Mouse (Mus musculus): ENCODE data around the gene Sprr2f. TPM values are rescaled to one million over a fixed set of nuclear protein-coding genes. Genes with fewer than 3 reads are reported as not detected.

Sprr2f gene
- total RNA-seq (2014; fragmentation: Nextera tagmentation) (not detected in 2 replicates), total RNA-seq (2017) (not detected in 2 replicates)

GRCm38 (mm10) chr3:92364887-92365286, at the start of gene Sprr2f:
Gene Sprr2f (plus strand): TSS chr3:92365187.
- no peak for ATAC-seq (replicated peaks; ENCODE audit: low FRiP score, low TSS enrichment, poor library complexity, severe bottlenecking)

- ATAC-seq (replicated peaks; ENCODE audit: low FRiP score, low TSS enrichment, poor library complexity, severe bottlenecking) = no peak
Observed at GRCm38 (mm10) chr3:92316320-92316719, 48.7 kb upstream of the Sprr2f start, which contains the start of gene Sprr2b. Gene Sprr2b (plus strand): TSS chr3:92316620.

GRCm38 (mm10) chr3:92317384-92317783, 47.6 kb upstream of the Sprr2f start:
- no peak for ATAC-seq (replicated peaks; ENCODE audit: low FRiP score, low TSS enrichment, poor library complexity, severe bottlenecking)

- ATAC-seq (replicated peaks; ENCODE audit: low FRiP score, low TSS enrichment, poor library complexity, severe bottlenecking) = no peak
Observed at GRCm38 (mm10) chr3:92336278-92336677, 28.7 kb upstream of the Sprr2f start.

- no peak for ATAC-seq (replicated peaks; ENCODE audit: low FRiP score, low TSS enrichment, poor library complexity, severe bottlenecking)
Observed at GRCm38 (mm10) chr3:92338840-92339239, 26.1 kb upstream of the Sprr2f start, which contains the start of gene Sprr2d. Gene Sprr2d (plus strand): TSS chr3:92339140.

- no peak for ATAC-seq (replicated peaks; ENCODE audit: low FRiP score, low TSS enrichment, poor library complexity, severe bottlenecking)
Observed at GRCm38 (mm10) chr3:92351843-92352242, 13.1 kb upstream of the Sprr2f start, which contains the start of gene Sprr2e. Gene Sprr2e (plus strand): TSS chr3:92352143.

- ATAC-seq (replicated peaks; ENCODE audit: low FRiP score, low TSS enrichment, poor library complexity, severe bottlenecking) = no peak
Observed at GRCm38 (mm10) chr3:92361619-92362018, 3.4 kb upstream of the Sprr2f start.

GRCm38 (mm10) chr3:92373613-92374012, 8.6 kb downstream of the Sprr2f start:
- ATAC-seq (replicated peaks; ENCODE audit: low FRiP score, low TSS enrichment, poor library complexity, severe bottlenecking) = no peak

DNA sequence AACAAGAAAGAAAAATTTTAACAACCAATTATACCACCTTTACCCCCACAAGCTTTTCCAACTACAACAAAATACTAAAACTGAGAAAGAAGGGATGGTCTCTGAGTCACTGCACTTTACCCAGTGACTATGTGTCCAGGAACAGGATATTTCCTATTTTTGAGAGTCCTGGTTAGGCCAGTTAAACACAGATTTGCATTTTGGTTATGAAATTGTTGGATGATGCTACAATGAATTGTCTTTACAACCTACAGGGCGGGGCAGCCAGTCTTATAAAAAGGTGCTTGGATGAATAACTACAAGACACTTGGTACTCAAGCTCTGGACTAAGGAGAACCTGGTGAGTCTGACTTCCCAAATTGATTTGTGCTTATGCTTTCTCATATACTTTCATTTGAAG, 20.4 kb downstream of the Sprr2f start, which contains the start of gene Sprr2h:
Gene Sprr2h, plus strand, starts transcription at position 301 of the 400 bp plus-strand sequence.
- ATAC-seq (replicated peaks; ENCODE audit: low FRiP score, low TSS enrichment, poor library complexity, severe bottlenecking) = no peak

GRCm38 (mm10) chr3:92394301-92394700, 29.3 kb downstream of the Sprr2f start:
- no peak for ATAC-seq (replicated peaks; ENCODE audit: low FRiP score, low TSS enrichment, poor library complexity, severe bottlenecking)

- no peak for ATAC-seq (replicated peaks; ENCODE audit: low FRiP score, low TSS enrichment, poor library complexity, severe bottlenecking)
Observed at GRCm38 (mm10) chr3:92407691-92408090, 42.7 kb downstream of the Sprr2f start, which contains the start of gene Sprr2i. Gene Sprr2i (plus strand): TSS chr3:92407991.

Other genes with a start within 250 kb of the Sprr2f start
- not detected in 2 replicates for gene Prr9, start 241.2 kb upstream of the Sprr2f start, total RNA-seq (2014; fragmentation: Nextera tagmentation)
- not detected in 2 replicates for gene Prr9, start 241.2 kb upstream of the Sprr2f start, total RNA-seq (2017)
- gene Lelp1, start 222.4 kb upstream of the Sprr2f start, total RNA-seq (2014; fragmentation: Nextera tagmentation) = not detected in 2 replicates
- not detected in 2 replicates for gene Lelp1, start 222.4 kb upstream of the Sprr2f start, total RNA-seq (2017)
- not detected in 2 replicates for gene Sprr2a1, start 149.4 kb upstream of the Sprr2f start, total RNA-seq (2014; fragmentation: Nextera tagmentation)
- gene Sprr2a1, start 149.4 kb upstream of the Sprr2f start, total RNA-seq (2017) = not detected in 2 replicates
- not detected in 2 replicates for gene Sprr2a2, start 149.3 kb upstream of the Sprr2f start, total RNA-seq (2014; fragmentation: Nextera tagmentation)
- gene Sprr2a2, start 149.3 kb upstream of the Sprr2f start, total RNA-seq (2017) = not detected in 2 replicates
- gene Sprr2a3, start 79.8 kb upstream of the Sprr2f start, total RNA-seq (2014; fragmentation: Nextera tagmentation) = not detected in 2 replicates
- gene Sprr2a3, start 79.8 kb upstream of the Sprr2f start, total RNA-seq (2017) = not detected in 2 replicates
- gene Sprr2b, start 48.6 kb upstream of the Sprr2f start, total RNA-seq (2014; fragmentation: Nextera tagmentation) = not detected in 2 replicates
- not detected in 2 replicates for gene Sprr2b, start 48.6 kb upstream of the Sprr2f start, total RNA-seq (2017)
- not detected in 2 replicates for gene Sprr2d, start 26.0 kb upstream of the Sprr2f start, total RNA-seq (2014; fragmentation: Nextera tagmentation)
- not detected in 2 replicates for gene Sprr2d, start 26.0 kb upstream of the Sprr2f start, total RNA-seq (2017)
- gene Sprr2e, start 13.0 kb upstream of the Sprr2f start, total RNA-seq (2014; fragmentation: Nextera tagmentation) = not detected in 2 replicates
- not detected in 2 replicates for gene Sprr2e, start 13.0 kb upstream of the Sprr2f start, total RNA-seq (2017)
- not detected in 2 replicates for gene Sprr2h, start 20.5 kb downstream of the Sprr2f start, total RNA-seq (2014; fragmentation: Nextera tagmentation)
- gene Sprr2h, start 20.5 kb downstream of the Sprr2f start, total RNA-seq (2017) = not detected in 2 replicates
- gene Sprr2i, start 42.8 kb downstream of the Sprr2f start, total RNA-seq (2014; fragmentation: Nextera tagmentation) = not detected in 2 replicates
- gene Sprr2i, start 42.8 kb downstream of the Sprr2f start, total RNA-seq (2017) = not detected in 2 replicates
- gene Sprr2j-ps, start 52.9 kb downstream of the Sprr2f start, total RNA-seq (2014; fragmentation: Nextera tagmentation) = not detected in 2 replicates
- not detected in 2 replicates for gene Sprr2j-ps, start 52.9 kb downstream of the Sprr2f start, total RNA-seq (2017)
- gene Gm9774, start 64.2 kb downstream of the Sprr2f start, total RNA-seq (2014; fragmentation: Nextera tagmentation) = 4.8 and 16.6 TPM in 2 replicates
- gene Gm9774, start 64.2 kb downstream of the Sprr2f start, total RNA-seq (2017) = 1.1 and 3.6 TPM in 2 replicates
- not detected in 2 replicates for gene Sprr2k, start 67.4 kb downstream of the Sprr2f start, total RNA-seq (2014; fragmentation: Nextera tagmentation)
- gene Sprr2k, start 67.4 kb downstream of the Sprr2f start, total RNA-seq (2017) = not detected in 2 replicates
- gene Sprr1b, start 73.6 kb downstream of the Sprr2f start, total RNA-seq (2014; fragmentation: Nextera tagmentation) = not detected in 2 replicates
- gene Sprr1b, start 73.6 kb downstream of the Sprr2f start, total RNA-seq (2017) = not detected in 2 replicates
- gene Sprr3, start 93.5 kb downstream of the Sprr2f start, total RNA-seq (2014; fragmentation: Nextera tagmentation) = not detected in 2 replicates
- not detected in 2 replicates for gene Sprr3, start 93.5 kb downstream of the Sprr2f start, total RNA-seq (2017)
- gene Sprr1a, start 120.7 kb downstream of the Sprr2f start, total RNA-seq (2014; fragmentation: Nextera tagmentation) = not detected in 2 replicates
- gene Sprr1a, start 120.7 kb downstream of the Sprr2f start, total RNA-seq (2017) = not detected in 2 replicates
- gene Sprr4, start 135.3 kb downstream of the Sprr2f start, total RNA-seq (2014; fragmentation: Nextera tagmentation) = not detected in 2 replicates
- not detected in 2 replicates for gene Sprr4, start 135.3 kb downstream of the Sprr2f start, total RNA-seq (2017)
- gene 2310046K23Rik, start 169.3 kb downstream of the Sprr2f start, total RNA-seq (2014; fragmentation: Nextera tagmentation) = not detected in 2 replicates
- not detected in 2 replicates for gene 2310046K23Rik, start 169.3 kb downstream of the Sprr2f start, total RNA-seq (2017)
- not detected in 2 replicates for gene Ivl, start 208.5 kb downstream of the Sprr2f start, total RNA-seq (2014; fragmentation: Nextera tagmentation)
- not detected in 2 replicates for gene Ivl, start 208.5 kb downstream of the Sprr2f start, total RNA-seq (2017)
- not detected in 2 replicates for gene Smcp, start 223.8 kb downstream of the Sprr2f start, total RNA-seq (2014; fragmentation: Nextera tagmentation)
- not detected in 2 replicates for gene Smcp, start 223.8 kb downstream of the Sprr2f start, total RNA-seq (2017)
- gene 2210017I01Rik, start 242.3 kb downstream of the Sprr2f start, total RNA-seq (2014; fragmentation: Nextera tagmentation) = not detected in 2 replicates
- gene 2210017I01Rik, start 242.3 kb downstream of the Sprr2f start, total RNA-seq (2017) = not detected in 2 replicates